Mouse (Mus musculus): ENCODE data around the gene Gbf1.
A peak's percentile ranks its signal among the peaks of the same experiment; 100 is the strongest.
"Not testable (repeated sequence)": the region's sequence is repeated elsewhere in the genome, so short reads cannot be mapped to it uniquely, and the experiment has no call there.

Gene Gbf1

GRCm38 (mm10) chr19:46147511-46148371, 4.6 kb upstream of the Gbf1 start, which contains the start of gene Pitx3:
Gene Pitx3, minus strand, starts transcription at chr19:46148326.
- DNase-seq (ENCODE audit: low spot score in 2 of 2) = peak; percentile 10 to 11

GRCm38 (mm10) chr19:46148372-46148760, 3.9 kb upstream of the Gbf1 start:
- DNase-seq (ENCODE audit: low spot score in 2 of 2) = peak; percentile 86 to 88

GRCm38 (mm10) chr19:46149091-46149490, 3.2 kb upstream of the Gbf1 start:
- DNase-seq (ENCODE audit: low spot score in 2 of 2) = no peak

- no peak for DNase-seq (ENCODE audit: low spot score in 2 of 2)
Observed at GRCm38 (mm10) chr19:46165950-46166349, 13.6 kb downstream of the Gbf1 start.

GRCm38 (mm10) chr19:46167169-46167568, 14.9 kb downstream of the Gbf1 start:
- DNase-seq (ENCODE audit: low spot score in 2 of 2) = not testable (repeated sequence)

- DNase-seq (ENCODE audit: low spot score in 2 of 2) = no peak
Observed at GRCm38 (mm10) chr19:46169396-46169795, 17.1 kb downstream of the Gbf1 start.

GRCm38 (mm10) chr19:46169913-46170312, 17.6 kb downstream of the Gbf1 start:
- no peak for DNase-seq (ENCODE audit: low spot score in 2 of 2)

- no peak for DNase-seq (ENCODE audit: low spot score in 2 of 2)
Observed at GRCm38 (mm10) chr19:46172541-46172940, 20.2 kb downstream of the Gbf1 start.

- DNase-seq (ENCODE audit: low spot score in 2 of 2) = no peak
Observed at GRCm38 (mm10) chr19:46175173-46175572, 22.9 kb downstream of the Gbf1 start.

- DNase-seq (ENCODE audit: low spot score in 2 of 2) = no peak
Observed at GRCm38 (mm10) chr19:46177046-46177445, 24.7 kb downstream of the Gbf1 start.

GRCm38 (mm10) chr19:46180274-46180673, 28.0 kb downstream of the Gbf1 start:
- no peak for DNase-seq (ENCODE audit: low spot score in 2 of 2)

GRCm38 (mm10) chr19:46182241-46182640, 29.9 kb downstream of the Gbf1 start:
- DNase-seq (ENCODE audit: low spot score in 2 of 2) = no peak

- DNase-seq (ENCODE audit: low spot score in 2 of 2) = peak; percentile 19 to 22
Observed at GRCm38 (mm10) chr19:46186611-46187010, 34.3 kb downstream of the Gbf1 start.

- no peak for DNase-seq (ENCODE audit: low spot score in 2 of 2)
Observed at GRCm38 (mm10) chr19:46187203-46187602, 34.9 kb downstream of the Gbf1 start.

- no peak for DNase-seq (ENCODE audit: low spot score in 2 of 2)
Observed at GRCm38 (mm10) chr19:46198293-46198692, 46.0 kb downstream of the Gbf1 start.

- DNase-seq (ENCODE audit: low spot score in 2 of 2) = no peak
Observed at GRCm38 (mm10) chr19:46198891-46199290, 46.6 kb downstream of the Gbf1 start.

GRCm38 (mm10) chr19:46204166-46204565, 51.9 kb downstream of the Gbf1 start:
- DNase-seq (ENCODE audit: low spot score in 2 of 2) = no peak

GRCm38 (mm10) chr19:46205680-46206079, 53.4 kb downstream of the Gbf1 start:
- no peak for DNase-seq (ENCODE audit: low spot score in 2 of 2)

GRCm38 (mm10) chr19:46210951-46211350, 58.6 kb downstream of the Gbf1 start:
- DNase-seq (ENCODE audit: low spot score in 2 of 2) = no peak

GRCm38 (mm10) chr19:46214541-46214940, 62.2 kb downstream of the Gbf1 start:
- no peak for DNase-seq (ENCODE audit: low spot score in 2 of 2)

GRCm38 (mm10) chr19:46215401-46215800, 63.1 kb downstream of the Gbf1 start:
- DNase-seq (ENCODE audit: low spot score in 2 of 2) = no peak

GRCm38 (mm10) chr19:46216716-46217115, 64.4 kb downstream of the Gbf1 start:
- DNase-seq (ENCODE audit: low spot score in 2 of 2) = no peak

- DNase-seq (ENCODE audit: low spot score in 2 of 2) = not testable (repeated sequence)
Observed at GRCm38 (mm10) chr19:46217347-46217746, 65.0 kb downstream of the Gbf1 start.

- no peak for DNase-seq (ENCODE audit: low spot score in 2 of 2)
Observed at GRCm38 (mm10) chr19:46220116-46220515, 67.8 kb downstream of the Gbf1 start.
